Mouse (Mus musculus) spleen, adult 18-20 months (tissue): Measurements from ENCODE around the gene Hoxa9.

Experiments used
- DNase-seq, 2 experiments: peaks; one replicate each; pipeline ENCODE4 v3.0.0; 2022; ENCODE audit warnings: mixed read lengths in 2 of 2

The Hoxa9 gene

GRCm38 (mm10) chr6:52177061-52177735 lies 53.7 kb downstream of the Hoxa9 start, which contains the start of gene 5730596B20Rik:
Gene 5730596B20Rik, plus strand, starts transcription at chr6:52177498.
- DNase-seq = no peak

DNA sequence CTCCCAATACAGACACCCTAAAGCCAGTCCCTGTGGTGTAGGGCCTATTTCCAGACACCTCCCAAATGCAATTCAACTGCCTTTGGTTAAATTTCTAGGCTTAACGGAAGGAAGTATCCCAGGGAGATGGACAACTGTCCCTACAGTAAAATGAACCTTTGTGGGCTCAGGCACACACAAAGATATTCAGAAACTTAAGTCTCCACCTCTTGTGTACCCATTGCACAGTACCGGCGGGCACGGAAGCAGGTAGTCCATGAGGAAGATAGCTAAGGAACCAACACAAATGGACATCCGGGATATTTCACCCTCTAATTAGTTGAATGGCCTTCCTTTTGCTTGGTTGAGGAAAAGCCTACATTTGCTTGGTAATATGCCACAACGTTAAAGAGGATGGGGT lies 54.5 kb downstream of the Hoxa9 start:
- no peak for DNase-seq

DNA sequence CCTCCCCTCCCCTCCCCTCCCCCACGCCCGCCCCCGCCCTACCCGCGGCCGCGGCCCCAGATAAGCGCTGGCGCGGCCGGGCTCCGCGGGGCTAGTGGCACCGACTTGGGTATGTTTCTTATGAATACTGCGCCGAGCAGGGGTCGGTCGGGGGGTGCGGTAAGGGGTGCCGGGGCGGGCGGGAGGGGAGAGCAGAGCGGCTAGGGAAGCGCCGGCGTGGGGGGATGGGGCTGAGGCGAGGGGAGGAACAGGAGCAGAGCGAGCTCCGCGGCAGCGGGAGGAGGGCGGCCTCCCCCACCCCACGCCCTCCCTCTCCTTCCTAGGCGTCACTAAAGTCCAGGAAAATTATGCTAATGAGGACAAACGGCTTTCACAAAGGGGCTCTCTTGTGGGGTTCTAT lies 55.0 kb downstream of the Hoxa9 start:
- DNase-seq = no peak

DNA sequence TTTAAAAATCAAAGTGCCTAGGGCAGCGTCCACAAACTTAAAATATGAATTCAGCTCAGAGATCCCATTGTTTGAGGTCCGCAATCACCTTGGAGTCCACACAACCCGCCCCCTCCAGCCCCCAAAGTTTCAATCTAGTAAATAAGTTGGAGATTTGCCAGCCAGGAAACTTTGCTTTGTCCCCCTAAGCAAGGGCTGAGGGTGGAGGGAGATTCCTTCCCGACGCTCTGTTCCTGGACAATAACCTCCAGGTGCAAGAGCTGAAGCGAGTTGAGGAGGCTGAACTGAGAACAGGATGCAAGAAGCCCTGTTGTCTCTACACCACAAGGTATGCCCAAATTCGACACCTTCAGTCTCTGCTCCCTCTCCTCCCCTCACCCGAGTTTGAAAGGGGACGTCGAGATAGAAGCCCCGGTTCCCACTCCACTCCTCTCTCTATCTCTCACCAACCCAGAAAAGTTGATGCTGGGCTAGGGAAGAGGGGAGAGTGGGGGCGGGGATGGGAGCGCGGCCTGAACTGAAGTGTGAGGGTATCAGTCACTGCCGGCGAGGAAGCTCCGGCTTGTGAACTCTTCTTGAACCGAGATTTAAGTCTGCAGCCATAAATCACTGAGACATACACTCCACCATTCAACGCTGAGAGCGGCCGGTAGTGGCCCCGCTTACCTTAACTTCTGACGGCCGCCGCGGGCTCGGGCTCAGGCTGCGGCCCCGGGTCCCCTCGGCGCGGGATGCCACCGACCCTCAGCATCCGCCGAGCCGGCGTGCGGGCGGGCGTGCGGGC lies 55.7 kb downstream of the Hoxa9 start:
- DNase-seq = no peak

- DNase-seq = no peak
These were observed 57.2 kb downstream of the Hoxa9 start for GRCm38 (mm10) chr6:52173648-52174047.
